Mouse (Mus musculus) lung, embryonic 14.5 days (tissue): ENCODE measurements around the gene Kcnq5. TPM values are rescaled to one million over a fixed set of nuclear protein-coding genes. Genes with fewer than 3 reads are reported as not detected.

ENCODE experiments used
- ATAC-seq: fragments of 200-750 bp; cut with Nextera tagmentation; 2 replicates; pipeline ENCODE4 v1.8.0; 2017; ENCODE audit warnings: mild to moderate bottlenecking, moderate TSS enrichment, moderate library complexity; ENCODE audit not compliant: insufficient read depth
- DNase-seq: peaks from one replicate; pipeline ENCODE4 v3.0.0-alpha.2; 2015
- H3K27ac ChIP-seq: fragments of 300-500 bp; sonication (generic); 2 replicates; pipeline ENCODE4 v1.5.1; 2014; ENCODE audit warnings: low read depth, mild to moderate bottlenecking, moderate library complexity
- H3K27me3 ChIP-seq: fragments of 300-500 bp; sonication (generic); 2 replicates; pipeline ENCODE4 v1.6.1; 2014; ENCODE audit warnings: low read length, control low read depth; ENCODE audit not compliant: insufficient read depth
- H3K36me3 ChIP-seq: fragments of 300-500 bp; sonication (generic); 2 replicates; pipeline ENCODE4 v1.6.1; 2014; ENCODE audit warnings: control low read depth; ENCODE audit not compliant: insufficient read depth
- H3K4me1 ChIP-seq: fragments of 300-500 bp; sonication (generic); 2 replicates; pipeline ENCODE4 v1.6.1; 2014; ENCODE audit warnings: antibody characterized with exemption, control low read depth; ENCODE audit not compliant: insufficient read depth
- H3K4me2 ChIP-seq: fragments of 300-500 bp; sonication (generic); 2 replicates; pipeline ENCODE4 v1.6.1; 2014; ENCODE audit warnings: mild to moderate bottlenecking
- H3K4me3 ChIP-seq: fragments of 300-500 bp; sonication (generic); 2 replicates; pipeline ENCODE4 v1.5.1; 2014; ENCODE audit warnings: low read depth, low read length
- H3K9ac ChIP-seq: fragments of 300-500 bp; sonication (generic); 2 replicates; pipeline ENCODE4 v1.6.1; 2014
- H3K9me3 ChIP-seq: fragments of 300-500 bp; sonication (generic); 2 replicates; pipeline ENCODE4 v1.6.1; 2016; ENCODE audit warnings: low read depth, low read length, control low read depth
- CTCF ChIP-seq: IDR thresholded peaks from 2 replicates; pipeline ENCODE4 v1.5.1; 2016; ENCODE audit warnings: antibody characterized with exemption, low read depth
- WGBS: fragments of 180-500 bp; shearing (Covaris S2); extraction: QIAGEN DNeasy Blood & Tissue Kit; methylation state at CpG from one replicate; pipeline ENCODE4 v1.1.7; 2014; 5-methylcytosine and 5-hydroxymethylcytosine counted together
- polyA plus RNA-seq: library from polyadenylated mRNA; unstranded; fragments of >200 nt; fragmentation: Nextera tagmentation; extraction: Ambion mirVana; gene quantifications from 2 replicates; pipeline ENCODE4 v1.2.1, GENCODE M21; 2014

The Kcnq5 gene
- polyA plus RNA-seq, 1 experiment from 2014 or later, result 3.1 TPM

DNA sequence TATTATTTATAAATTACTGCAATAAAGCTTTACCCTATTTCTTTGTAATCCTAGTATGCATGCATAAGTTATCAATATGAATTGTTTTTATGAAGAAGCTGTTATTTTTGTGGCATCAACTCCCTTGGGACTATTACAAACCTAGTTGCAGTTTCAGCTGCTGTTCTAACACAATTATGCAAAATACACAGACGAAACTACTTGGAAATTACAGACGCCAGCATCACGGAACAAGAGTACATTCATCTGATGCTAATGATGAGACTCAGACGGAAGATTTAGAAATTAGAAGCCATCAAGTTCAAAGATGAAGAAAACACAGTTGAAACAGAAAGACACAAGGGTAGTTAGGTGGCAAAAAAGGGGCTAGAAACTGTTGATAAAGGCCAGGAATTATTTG, 310.9 kb downstream of the Kcnq5 start:
- Histone ChIP-seq H3K9me3 (no peaks in the 10 kb centered on the region), H3K4me3 (no peak overlapping the region), H3K36me3 (no peaks in the 10 kb centered on the region), H3K27me3 (no peaks in the 10 kb centered on the region), H3K27ac (no peak overlapping the region), H3K9ac (no peak overlapping the region), H3K4me2 (no peak overlapping the region), H3K4me1 (no peaks in the 10 kb centered on the region)
- 34% methylated on average over 4 of the region's 4 CpGs for WGBS
- no peak for ATAC-seq
- DNase-seq, result peak; percentile 8
- no peak for TF ChIP-seq CTCF

DNA sequence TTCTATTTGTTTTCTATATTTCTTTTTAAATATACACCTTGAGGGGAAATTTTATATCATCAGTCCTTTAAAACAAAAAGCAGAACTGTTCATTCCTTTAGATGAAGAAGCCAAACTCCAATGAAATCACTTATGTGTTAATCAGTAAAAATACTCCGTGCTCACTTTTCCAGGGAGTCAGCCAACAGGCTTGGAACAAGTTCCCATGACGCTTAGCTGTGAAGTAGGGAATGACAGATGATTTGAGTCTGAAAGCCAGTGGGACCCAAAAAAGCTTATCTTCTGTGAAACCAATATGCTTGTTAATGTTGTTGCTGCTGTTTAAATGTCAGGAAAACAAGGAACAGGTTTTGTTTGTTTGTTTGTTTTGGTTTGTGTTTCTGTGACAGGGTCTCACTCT, 326.3 kb downstream of the Kcnq5 start:
- Histone ChIP-seq H3K4me3 (no peak overlapping the region), H3K4me1 (no peaks in the 10 kb centered on the region), H3K4me2 (no peak overlapping the region), H3K27ac (no peak overlapping the region), H3K9ac (no peak overlapping the region), H3K27me3 (no peaks in the 10 kb centered on the region), H3K9me3 (no peaks in the 10 kb centered on the region), H3K36me3 (no peaks in the 10 kb centered on the region)
- peak; percentile 24 for DNase-seq
- WGBS, result 51% methylated on average over 2 of the region's 2 CpGs
- no peak for ATAC-seq
- no peak for TF ChIP-seq CTCF

DNA sequence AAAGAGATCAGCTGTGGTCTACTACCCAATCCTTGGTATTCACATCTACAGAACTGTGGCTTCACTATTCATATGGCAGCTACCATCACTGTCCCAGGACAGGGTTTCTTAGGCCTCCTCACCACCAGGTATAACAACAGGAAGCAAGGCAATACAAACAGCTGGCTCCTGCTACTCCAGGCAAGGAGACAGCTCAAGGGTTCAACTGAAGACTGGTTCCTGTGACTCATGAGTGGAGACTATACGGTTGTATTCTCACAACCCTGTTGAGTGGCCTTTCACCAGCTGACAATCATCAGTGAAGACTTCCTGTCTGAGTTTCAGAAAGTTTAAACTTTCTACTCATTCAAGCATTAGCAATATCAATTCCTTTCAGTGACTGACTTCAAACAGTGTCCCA, 327.7 kb downstream of the Kcnq5 start:
- no peaks in the 10 kb centered on the region for H3K36me3 ChIP-seq
- H3K27me3 ChIP-seq, result no peaks in the 10 kb centered on the region
- H3K4me2 ChIP-seq, result no peak overlapping the region
- no peak for ATAC-seq
- H3K9me3 ChIP-seq, result no peaks in the 10 kb centered on the region
- H3K4me1 ChIP-seq, result no peaks in the 10 kb centered on the region
- H3K4me3 ChIP-seq, result no peak overlapping the region
- no peak for DNase-seq
- WGBS, result 55% methylated on average over 1 of the region's 1 CpGs
- H3K9ac ChIP-seq, result no peak overlapping the region
- no peak for TF ChIP-seq CTCF
- no peak overlapping the region for H3K27ac ChIP-seq

DNA sequence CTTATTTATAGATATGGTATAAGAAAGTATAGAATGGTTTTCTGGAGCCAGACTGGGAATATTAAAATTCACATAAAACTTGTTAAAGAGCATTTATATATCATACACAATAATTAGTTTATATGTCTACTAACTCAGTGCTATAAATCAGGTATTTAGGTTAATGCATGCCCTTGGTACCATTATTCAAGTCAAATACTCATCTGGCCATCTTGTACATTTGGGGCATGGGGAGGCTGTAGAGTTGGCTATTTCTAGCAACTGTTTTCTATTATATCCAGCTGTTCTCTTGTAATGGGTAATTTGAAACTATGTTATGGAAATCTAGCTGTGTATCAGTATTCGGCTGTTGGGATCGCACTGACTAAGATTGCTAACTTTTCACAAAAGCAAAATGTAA, 339.3 kb downstream of the Kcnq5 start:
- H3K36me3 ChIP-seq, result no peaks in the 10 kb centered on the region
- WGBS, result 84% methylated on average over 2 of the region's 2 CpGs
- no peaks in the 10 kb centered on the region for H3K27me3 ChIP-seq
- DNase-seq (no peak), ATAC-seq (no peak)
- no peaks in the 10 kb centered on the region for H3K9me3 ChIP-seq
- H3K4me1 ChIP-seq, result no peaks in the 10 kb centered on the region
- no peak overlapping the region for H3K4me3 ChIP-seq
- H3K9ac ChIP-seq, result no peak overlapping the region
- TF ChIP-seq CTCF, result no peak
- no peak overlapping the region for H3K4me2 ChIP-seq
- H3K27ac ChIP-seq, result no peak overlapping the region

DNA sequence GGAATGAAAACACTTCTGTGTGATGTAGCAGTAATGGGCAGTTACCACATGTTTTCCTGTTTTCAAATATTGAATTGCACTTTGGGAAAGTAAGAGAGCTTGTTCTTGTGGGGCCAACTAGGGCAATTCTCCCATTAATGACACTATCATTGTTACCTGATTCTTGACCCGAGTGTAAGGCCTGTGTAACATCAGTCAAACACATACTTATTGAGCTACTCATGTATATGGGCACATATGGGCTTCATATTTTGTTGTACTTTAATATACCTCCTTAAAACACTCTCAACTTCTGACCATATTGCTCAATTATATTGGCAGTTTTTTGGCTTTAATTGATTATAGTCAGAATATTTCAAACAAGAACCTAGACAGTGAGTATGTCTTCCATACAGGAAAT, 339.7 kb downstream of the Kcnq5 start:
- Histone ChIP-seq H3K4me1 (no peaks in the 10 kb centered on the region), H3K4me2 (no peak overlapping the region), H3K9me3 (no peaks in the 10 kb centered on the region), H3K36me3 (no peaks in the 10 kb centered on the region), H3K9ac (no peak overlapping the region), H3K4me3 (no peak overlapping the region), H3K27ac (no peak overlapping the region), H3K27me3 (no peaks in the 10 kb centered on the region)
- 76% methylated on average over 1 of the region's 1 CpGs for WGBS
- no peak for TF ChIP-seq CTCF
- DNase-seq, result no peak
- ATAC-seq, result no peak

DNA sequence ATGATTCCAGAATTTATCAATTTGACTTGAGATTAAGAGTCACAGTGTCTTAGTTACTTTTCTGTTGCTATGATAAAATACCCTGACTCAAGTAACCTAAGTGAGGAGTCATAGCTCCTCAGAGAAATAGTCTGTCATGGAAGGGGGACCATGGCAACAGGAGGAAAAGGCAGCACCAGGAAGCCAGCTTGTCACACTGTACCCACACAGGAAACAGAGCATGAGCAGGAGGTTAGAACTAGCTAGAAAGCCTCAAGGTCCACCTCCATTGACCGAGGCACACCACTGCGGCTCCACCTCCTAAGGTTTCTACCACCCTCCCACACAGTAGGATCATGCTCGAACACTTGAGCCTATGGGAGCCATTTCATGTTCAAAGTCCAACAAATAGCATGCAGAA, 343.0 kb downstream of the Kcnq5 start:
- H3K4me3 ChIP-seq, result no peak overlapping the region
- no peak for ATAC-seq
- no peaks in the 10 kb centered on the region for H3K36me3 ChIP-seq
- TF ChIP-seq CTCF, result no peak
- no peaks in the 10 kb centered on the region for H3K27me3 ChIP-seq
- H3K9me3 ChIP-seq, result no peaks in the 10 kb centered on the region
- DNase-seq, result no peak
- no peak overlapping the region for H3K4me2 ChIP-seq
- 90% methylated on average over 3 of the region's 3 CpGs for WGBS
- H3K4me1 ChIP-seq, result 0 out of 2 replicates have a peak, but pooled peaks cover 2% of the 10 kb centered on the region
- H3K9ac ChIP-seq, result no peak overlapping the region
- no peak overlapping the region for H3K27ac ChIP-seq

DNA sequence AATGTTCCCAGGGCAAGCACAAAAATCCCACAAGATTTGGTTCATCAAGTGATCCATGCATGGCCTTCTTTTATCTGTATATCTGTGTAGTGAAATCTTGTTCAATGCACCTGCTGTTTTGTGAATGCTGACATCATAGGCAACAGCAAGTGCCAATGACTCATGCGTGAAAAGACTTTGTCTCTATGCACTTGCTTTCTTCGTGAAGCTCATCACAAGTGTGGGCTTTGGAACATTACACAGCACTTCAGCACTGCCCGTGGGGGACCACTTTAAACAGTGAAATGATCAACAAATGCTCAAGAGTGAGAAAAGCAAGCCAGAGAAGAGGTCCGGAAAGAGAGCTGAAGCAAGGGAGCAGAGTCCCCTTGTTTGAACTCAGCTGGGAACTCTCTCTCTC, 345.1 kb downstream of the Kcnq5 start:
- ATAC-seq (no peak), DNase-seq (no peak)
- no peak overlapping the region for H3K4me3 ChIP-seq
- H3K9ac ChIP-seq, result no peak overlapping the region
- no peaks in the 10 kb centered on the region for H3K9me3 ChIP-seq
- no peaks in the 10 kb centered on the region for H3K36me3 ChIP-seq
- no peak overlapping the region for H3K27ac ChIP-seq
- H3K4me1 ChIP-seq, result 0 out of 2 replicates have a peak, but pooled peaks cover 2% of the 10 kb centered on the region
- no peaks in the 10 kb centered on the region for H3K27me3 ChIP-seq
- WGBS, result 57% methylated on average over 4 of the region's 4 CpGs
- no peak for TF ChIP-seq CTCF
- H3K4me2 ChIP-seq, result no peak overlapping the region

DNA sequence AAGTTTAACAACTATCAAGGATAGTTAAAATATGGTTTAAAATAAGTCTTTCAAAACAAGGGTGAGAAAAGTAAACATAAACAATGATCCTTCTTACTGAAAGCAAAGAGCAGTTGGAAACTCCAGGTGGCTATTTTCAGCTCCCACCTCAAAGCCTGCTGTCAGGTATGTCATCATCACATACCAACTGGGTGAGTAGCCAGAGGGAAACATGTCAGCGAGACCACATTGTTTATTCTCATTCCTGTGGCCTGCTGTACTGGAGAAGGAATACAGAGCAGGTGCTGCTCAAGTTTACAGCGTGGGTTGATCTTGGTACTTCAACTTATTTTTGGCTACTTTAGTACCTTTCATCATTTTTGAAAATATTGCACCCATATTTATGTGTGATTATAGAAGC, 347.8 kb downstream of the Kcnq5 start:
- no peak for TF ChIP-seq CTCF
- H3K27ac ChIP-seq, result no peak overlapping the region
- no peaks in the 10 kb centered on the region for H3K36me3 ChIP-seq
- DNase-seq (peak; percentile 41), ATAC-seq (peak; percentile 54; the same call in 1 of the 2 replicates)
- H3K4me1 ChIP-seq, result 0 out of 2 replicates have a peak, but pooled peaks cover 2% of the 10 kb centered on the region
- H3K4me2 ChIP-seq, result no peak overlapping the region
- no peaks in the 10 kb centered on the region for H3K9me3 ChIP-seq
- H3K9ac ChIP-seq, result no peak overlapping the region
- no peak overlapping the region for H3K4me3 ChIP-seq
- H3K27me3 ChIP-seq, result no peaks in the 10 kb centered on the region
- 11% methylated on average over 2 of the region's 2 CpGs for WGBS
